Mouse (Mus musculus) lung, adult 2 months (tissue): ENCODE measurements around the gene Tusc2. TPM values are rescaled to one million over a fixed set of nuclear protein-coding genes. Genes with fewer than 3 reads are reported as not detected.
A peak's percentile ranks its signal among the peaks of the same experiment; 100 is the strongest.

Source experiments
- DNase-seq: peaks from one replicate; pipeline ENCODE4 v3.0.0; 2022
- H3K4me1 ChIP-seq: fragments of 200-500 bp; 2 replicates; pipeline ENCODE4 v1.6.1; 2011; ENCODE audit warnings: low read length; ENCODE audit not compliant: control insufficient read depth, insufficient read depth
- H3K4me3 ChIP-seq: fragments of 200-500 bp; replicated peaks from 2 replicates; pipeline ENCODE3; 2011; ENCODE audit warnings: low read depth, mild to moderate bottlenecking, control low read depth, low read length; ENCODE audit errors: extremely low read depth
- CTCF ChIP-seq: fragments of 200-500 bp; IDR thresholded peaks from 2 replicates; pipeline ENCODE4 v1.5.1; 2011; ENCODE audit warnings: mild to moderate bottlenecking, low read length, control low read depth; ENCODE audit not compliant: insufficient read depth
- POLR2A ChIP-seq: fragments of 200-500 bp; IDR thresholded peaks from 2 replicates; pipeline ENCODE4 v1.6.1; 2011; ENCODE audit warnings: low read depth, mild to moderate bottlenecking, control low read depth, low read length, borderline replicate concordance; ENCODE audit errors: extremely low read depth
- WGBS: fragments of 180-500 bp; shearing (Covaris S2); methylation state at CpG from one replicate; pipeline ENCODE4 v1.1.7; 2018; 5-methylcytosine and 5-hydroxymethylcytosine counted together
- polyA plus RNA-seq: library from polyadenylated mRNA; depleted of rRNA; stranded (reverse); fragments of >200 nt; gene quantifications from 2 replicates; pipeline ENCODE4 v1.2.3, GENCODE M21; 2012; rRNA removed

The Tusc2 gene
- polyA plus RNA-seq: 46.0 and 46.7 TPM in 2 replicates

DNA sequence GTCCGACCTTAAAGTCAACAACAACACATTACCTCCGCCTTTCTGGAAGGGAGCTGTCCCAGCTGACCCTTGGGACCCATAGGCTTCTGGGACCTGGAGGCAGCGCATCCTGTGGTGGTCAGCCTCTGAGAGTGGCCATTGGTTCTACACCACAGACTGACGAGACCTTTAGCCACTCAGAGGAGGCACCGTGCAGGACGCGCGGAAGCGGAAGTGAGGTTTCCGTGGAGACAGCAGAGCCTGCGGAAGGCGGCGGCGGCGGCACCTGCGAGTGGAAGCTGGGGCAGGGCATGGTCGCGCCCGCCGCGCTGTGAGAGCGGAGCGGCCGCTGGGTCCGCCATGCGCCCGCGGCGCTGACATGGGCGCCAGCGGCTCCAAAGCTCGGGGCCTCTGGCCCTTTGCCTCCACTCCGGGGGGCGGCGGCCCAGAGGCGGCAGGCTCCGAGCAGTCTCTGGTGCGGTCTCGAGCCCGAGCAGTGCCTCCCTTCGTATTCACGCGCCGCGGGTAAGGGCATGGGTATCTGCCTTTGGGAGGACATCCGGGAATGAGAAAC, at the start of gene Tusc2:
Tusc2 (plus strand) TSS at position 227 of the 553 bp plus-strand sequence.
- under 1% methylated on average over 44 of the region's 46 CpGs for WGBS
- H3K4me3 ChIP-seq: peak within 1 kb of the TSS; percentile 73
- TF ChIP-seq POLR2A: peak; percentile 82; the same call in 1 of the 2 replicates
- no peak for TF ChIP-seq CTCF
- peaks cover 6% of the 10 kb centered on the region for H3K4me1 ChIP-seq
- peak; percentile 92 for DNase-seq

DNA sequence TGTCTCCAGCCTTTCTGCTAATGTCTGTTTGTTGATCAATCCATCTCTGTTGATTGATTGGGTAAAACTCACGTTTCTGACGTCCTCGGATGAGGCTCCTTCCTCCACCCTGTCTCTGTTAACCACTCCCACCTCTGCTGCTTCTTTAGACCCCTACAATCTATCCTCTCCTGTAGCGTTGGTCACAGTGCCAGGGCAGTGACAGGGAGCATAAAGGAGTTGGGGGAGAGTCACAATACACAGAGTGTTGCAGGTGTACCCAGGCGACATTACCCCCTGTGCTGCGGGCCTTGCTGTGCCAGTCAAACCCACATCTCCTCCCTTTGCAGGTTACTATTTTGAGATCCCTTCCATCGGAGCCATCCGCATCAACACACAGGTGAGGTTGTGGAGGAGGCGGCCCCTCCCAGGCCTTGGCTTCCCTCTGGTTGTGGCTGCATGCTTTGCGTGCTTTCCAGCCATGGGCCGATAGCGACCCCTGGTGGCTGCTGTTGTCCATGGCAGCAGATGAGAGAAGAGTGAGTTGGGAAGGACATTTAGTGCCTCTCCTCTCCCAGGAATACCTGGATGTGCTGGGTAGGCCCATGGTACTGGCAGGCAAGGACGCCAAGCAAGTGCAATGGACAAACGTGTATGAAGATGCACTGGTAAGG, 48.6 kb upstream of the Tusc2 start:
- no peak overlapping the region for H3K4me3 ChIP-seq
- WGBS: 18% methylated on average over 14 of the region's 14 CpGs
- DNase-seq: peak; percentile 80
- TF ChIP-seq CTCF (peak; percentile 92), POLR2A (no peak)
- no peaks in the 10 kb centered on the region for H3K4me1 ChIP-seq

DNA sequence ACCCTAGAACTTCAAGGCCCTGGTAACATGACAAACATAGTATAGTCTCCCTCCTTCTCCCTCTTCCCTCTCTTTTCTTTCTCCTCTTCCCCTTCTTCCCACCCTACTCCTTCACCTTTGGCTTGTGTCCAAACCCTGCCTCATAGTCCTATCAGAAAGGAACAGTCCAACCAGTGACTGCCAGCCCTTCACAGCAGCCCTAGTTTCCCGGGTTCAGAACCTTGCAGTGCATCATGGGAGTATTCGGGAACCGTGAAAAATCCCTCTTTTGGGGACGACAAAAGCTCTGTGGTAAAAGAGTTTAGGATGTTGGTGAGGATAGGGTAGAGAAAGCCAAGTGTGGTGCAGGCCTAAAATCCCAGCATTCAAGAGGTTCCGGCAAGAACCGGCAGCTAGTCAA, 42.7 kb upstream of the Tusc2 start:
- Histone ChIP-seq H3K4me1 (no peaks in the 10 kb centered on the region), H3K4me3 (no peak overlapping the region)
- DNase-seq: no peak
- TF ChIP-seq CTCF (no peak), POLR2A (no peak)
- 67% methylated on average over 6 of the region's 6 CpGs for WGBS

DNA sequence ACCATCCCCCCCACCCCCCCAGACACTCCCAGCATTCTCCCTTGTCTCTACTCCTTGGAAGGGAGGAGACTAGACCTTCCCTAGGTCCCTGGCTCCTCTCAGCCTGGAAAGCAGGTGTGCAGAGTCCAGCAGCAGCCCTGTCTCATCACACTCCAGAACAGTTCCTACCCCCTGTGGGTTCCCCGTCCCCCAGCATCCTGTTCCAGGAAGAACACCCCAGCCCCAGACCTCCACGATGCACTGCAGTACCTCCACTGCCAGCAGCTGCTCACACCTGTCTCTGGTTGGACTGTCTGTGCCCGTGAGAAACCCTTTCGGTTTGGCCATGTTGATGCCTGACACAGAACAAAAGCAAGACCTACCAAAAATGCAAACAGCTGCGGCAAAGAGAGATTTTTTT, 41.9 kb upstream of the Tusc2 start:
- TF ChIP-seq POLR2A (no peak), CTCF (no peak)
- no peaks in the 10 kb centered on the region for H3K4me1 ChIP-seq
- 47% methylated on average over 5 of the region's 5 CpGs for WGBS
- DNase-seq: no peak
- H3K4me3 ChIP-seq: no peak overlapping the region

DNA sequence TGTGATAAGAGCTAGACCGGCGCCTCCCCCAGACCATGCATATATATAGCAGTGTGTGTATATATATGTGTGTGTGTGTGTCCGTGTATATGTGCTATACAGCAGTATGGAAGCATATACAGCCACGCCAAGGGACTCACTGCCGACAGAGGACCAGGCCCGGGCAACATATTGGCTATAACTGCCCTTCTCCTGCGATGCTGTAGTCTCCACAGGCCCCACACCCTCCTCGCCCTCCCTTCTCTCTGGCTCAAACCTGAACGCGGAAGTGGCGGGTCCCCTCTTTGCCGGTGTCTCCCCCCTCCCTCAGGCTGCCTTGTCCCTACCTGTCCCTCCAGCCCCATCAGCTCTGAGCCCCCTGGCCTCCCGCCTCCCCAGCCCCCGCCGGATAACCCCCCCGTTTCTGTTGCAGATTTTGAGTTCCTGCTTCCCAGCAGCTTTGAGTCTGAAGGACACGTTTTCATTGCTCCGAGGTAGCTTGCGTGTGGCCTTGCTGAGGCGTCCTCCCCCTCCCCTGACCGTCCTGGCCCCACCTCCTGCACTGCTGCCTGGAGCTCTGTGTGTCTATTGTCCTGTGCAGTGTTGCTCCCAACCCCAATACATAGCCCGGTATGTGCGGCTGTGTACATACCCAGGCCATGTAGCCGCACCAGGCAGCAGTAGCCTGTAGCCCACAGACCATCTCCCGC, 41.2 kb upstream of the Tusc2 start:
- WGBS: 19% methylated on average over 25 of the region's 25 CpGs
- TF ChIP-seq POLR2A (no peak), CTCF (no peak)
- no peak for DNase-seq
- no peak overlapping the region for H3K4me3 ChIP-seq
- peaks cover 3% of the 10 kb centered on the region; the same call in 1 of the 2 replicates for H3K4me1 ChIP-seq

DNA sequence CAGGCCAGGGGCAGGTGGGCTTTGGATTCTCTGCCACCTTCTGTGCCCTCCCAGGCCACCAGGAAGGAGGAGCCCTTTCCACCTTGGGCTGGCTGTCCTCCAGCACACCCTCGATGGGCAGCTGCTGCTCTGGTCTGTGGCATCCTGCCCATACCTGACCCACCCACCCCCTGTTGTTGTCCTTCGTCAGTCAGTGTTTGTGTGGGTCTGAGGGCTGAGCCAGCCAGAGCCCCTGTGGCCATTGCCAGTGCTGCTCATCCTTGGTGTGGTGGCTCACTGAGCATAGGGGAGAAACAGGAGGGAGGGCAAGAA, 40.7 kb upstream of the Tusc2 start:
- Histone ChIP-seq H3K4me3 (no peak overlapping the region), H3K4me1 (peaks cover 5% of the 10 kb centered on the region)
- no peak for DNase-seq
- WGBS: 14% methylated on average over 2 of the region's 2 CpGs
- no peak for TF ChIP-seq CTCF
- no peak for TF ChIP-seq POLR2A

DNA sequence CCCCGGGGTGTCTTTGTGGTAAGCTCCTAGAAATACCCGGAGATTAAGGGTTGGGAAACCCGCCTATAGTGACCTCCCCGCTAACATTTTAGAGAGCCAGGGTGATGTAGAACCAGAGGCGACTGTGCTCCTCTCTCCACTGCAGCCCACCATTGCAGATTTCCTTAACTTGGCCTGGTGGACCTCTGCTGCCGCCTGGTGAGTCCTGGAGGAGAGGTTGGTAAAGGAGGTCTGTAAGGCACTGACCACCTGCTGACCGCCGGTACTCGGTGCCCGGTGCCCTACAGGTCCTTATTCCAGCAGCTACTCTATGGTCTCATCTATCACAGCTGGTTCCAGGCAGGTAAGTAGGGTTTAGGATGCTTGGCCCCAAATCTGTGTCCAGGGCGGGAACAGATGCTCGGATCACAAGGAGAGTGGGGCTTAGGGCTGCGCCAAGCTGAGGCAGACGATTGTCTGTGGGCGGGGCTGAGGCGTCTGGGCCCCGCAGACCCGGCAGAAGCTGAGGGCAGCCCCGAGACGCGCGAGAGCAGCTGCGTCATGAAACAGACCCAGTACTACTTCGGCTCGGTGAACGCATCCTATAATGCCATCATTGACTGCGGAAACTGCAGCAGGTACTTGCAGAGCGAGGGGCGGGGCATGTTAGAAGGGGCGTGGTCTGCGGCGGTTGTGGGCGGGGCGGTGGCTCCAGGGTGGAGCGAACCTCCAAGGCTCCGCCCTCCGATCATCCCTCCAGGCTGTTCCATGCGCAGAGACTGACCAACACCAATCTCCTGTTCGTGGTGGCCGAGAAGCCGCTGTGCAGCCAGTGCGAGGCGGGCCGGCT, 36.6 kb upstream of the Tusc2 start:
- peak overlapping the region; percentile 28 for H3K4me3 ChIP-seq
- peak; percentile 69 for DNase-seq
- H3K4me1 ChIP-seq: peaks cover 5% of the 10 kb centered on the region
- WGBS: 7% methylated on average over 44 of the region's 44 CpGs
- TF ChIP-seq POLR2A (no peak), CTCF (no peak)

DNA sequence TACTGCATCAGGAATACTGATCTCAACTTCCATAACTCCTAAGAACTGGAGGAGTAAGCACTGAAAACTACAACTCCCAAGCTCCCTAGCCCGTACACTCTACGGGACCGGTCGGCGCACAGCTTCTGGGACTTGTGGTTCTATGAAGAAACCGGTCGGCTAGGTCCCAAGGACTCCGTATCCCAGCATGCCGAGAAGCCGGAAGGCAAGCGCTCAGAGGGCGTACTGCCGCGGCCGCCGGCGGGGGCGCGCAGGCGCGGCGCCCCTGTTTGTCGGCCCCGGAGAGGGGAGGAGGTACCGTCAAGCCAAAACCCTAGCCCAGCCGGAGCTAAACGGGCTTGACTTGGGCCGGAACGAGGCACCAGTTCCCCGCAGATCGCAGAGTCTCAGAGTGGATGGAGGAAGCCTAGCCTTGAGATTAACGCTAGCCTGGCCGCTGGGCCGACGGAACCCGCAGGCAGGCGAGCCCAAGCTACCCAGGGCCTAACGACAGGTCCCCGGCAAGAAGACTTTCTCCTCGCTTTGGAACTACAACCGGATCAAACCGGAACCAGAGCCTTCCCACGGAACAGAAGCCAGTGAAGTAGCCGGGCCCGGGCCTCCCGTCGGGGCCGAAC, 29.2 kb upstream of the Tusc2 start, which contains the start of gene Tmem115:
Tmem115 (plus strand) TSS at position 155 of the 617 bp plus-strand sequence.
- H3K4me3 ChIP-seq: peak within 1 kb of the TSS; percentile 95
- peaks cover 21% of the 10 kb centered on the region for H3K4me1 ChIP-seq
- DNase-seq: peak; percentile 86
- TF ChIP-seq CTCF: no peak
- TF ChIP-seq POLR2A: peak; percentile 91; the same call in 1 of the 2 replicates
- WGBS: 1% methylated on average over 43 of the region's 48 CpGs

DNA sequence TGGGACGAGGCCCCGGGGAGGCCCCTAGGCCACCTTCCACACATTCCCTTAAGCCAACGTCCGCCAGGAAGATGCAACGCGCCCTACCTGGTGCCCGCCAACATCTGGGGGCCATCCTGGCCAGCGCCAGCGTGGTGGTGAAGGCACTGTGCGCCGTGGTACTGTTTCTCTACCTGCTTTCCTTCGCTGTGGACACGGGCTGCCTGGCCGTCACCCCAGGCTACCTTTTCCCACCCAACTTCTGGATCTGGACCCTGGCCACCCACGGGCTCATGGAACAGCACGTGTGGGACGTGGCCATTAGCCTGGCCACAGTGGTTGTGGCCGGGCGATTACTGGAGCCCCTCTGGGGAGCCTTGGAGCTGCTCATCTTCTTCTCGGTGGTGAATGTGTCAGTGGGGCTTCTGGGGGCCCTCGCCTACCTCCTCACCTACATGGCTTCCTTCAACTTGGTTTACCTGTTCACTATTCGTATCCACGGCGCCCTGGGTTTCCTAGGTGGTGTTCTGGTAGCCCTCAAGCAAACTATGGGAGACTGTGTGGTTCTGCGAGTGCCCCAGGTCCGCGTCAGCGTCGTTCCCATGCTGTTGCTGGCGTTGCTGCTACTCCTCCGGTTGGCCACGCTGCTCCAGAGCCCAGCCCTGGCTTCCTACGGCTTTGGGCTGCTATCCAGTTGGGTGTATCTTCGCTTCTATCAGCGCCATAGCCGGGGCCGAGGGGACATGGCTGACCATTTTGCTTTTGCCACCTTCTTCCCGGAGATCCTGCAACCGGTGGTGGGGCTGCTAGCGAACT, 28.4 kb upstream of the Tusc2 start:
- peaks cover 21% of the 10 kb centered on the region for H3K4me1 ChIP-seq
- TF ChIP-seq CTCF (no peak), POLR2A (no peak)
- DNase-seq: no peak

More for the DNA sequence above, 28.4 kb upstream of the Tusc2 start:
- H3K4me3 ChIP-seq: peak overlapping the region; percentile 95
- WGBS: under 1% methylated on average over 40 of the region's 40 CpGs
